Mouse (Mus musculus): Measurements from ENCODE around the gene Btbd9. TPM values are rescaled to one million over a fixed set of nuclear protein-coding genes. Genes with fewer than 3 reads are reported as not detected.

Gene Btbd9
- polyA plus RNA-seq, 1 experiment: 80.3 TPM

- TF ChIP-seq FLI1 (IDR thresholded peaks at IDR 0.05; ENCODE audit: low read length) (no peak), GATA1 (IDR thresholded peaks at IDR 0.05; ENCODE audit: borderline replicate concordance, low read length) (no peak)
Measured at GRCm38 (mm10) chr17:30276477-30276876, 299.8 kb downstream of the Btbd9 start.

GRCm38 (mm10) chr17:30272769-30273168 is 303.5 kb downstream of the Btbd9 start:
- H3K4me1 ChIP-seq: peaks cover 15% of the 10 kb centered on the region
- no peaks in the 10 kb centered on the region for H3K9me3 ChIP-seq
- TF ChIP-seq GATA1 (IDR thresholded peaks at IDR 0.05; ENCODE audit: borderline replicate concordance, low read length) (no peak), FLI1 (IDR thresholded peaks at IDR 0.05; ENCODE audit: low read length) (no peak)
- no peak overlapping the region for H3K4me3 ChIP-seq (replicated peaks)
- no peaks in the 10 kb centered on the region for H3K27me3 ChIP-seq (replicated peaks)
- H3K36me3 ChIP-seq (replicated peaks; ENCODE audit: low read length): peaks cover 34% of the 10 kb centered on the region

More at GRCm38 (mm10) chr17:30276477-30276876, 299.8 kb downstream of the Btbd9 start:
- Histone ChIP-seq H3K27me3 (replicated peaks) (no peaks in the 10 kb centered on the region), H3K36me3 (replicated peaks; ENCODE audit: low read length) (peaks cover 28% of the 10 kb centered on the region), H3K4me3 (replicated peaks) (peak overlapping the region; percentile 20), H3K4me1 (peaks cover 37% of the 10 kb centered on the region), H3K9me3 (no peaks in the 10 kb centered on the region)

GRCm38 (mm10) chr17:30269136-30270063 is 306.9 kb downstream of the Btbd9 start:
- H3K4me1 ChIP-seq: peaks cover 33% of the 10 kb centered on the region
- no peaks in the 10 kb centered on the region for H3K27me3 ChIP-seq (replicated peaks)
- peaks cover 3% of the 10 kb centered on the region; the same call in 1 of the 2 replicates for H3K9me3 ChIP-seq
- no peak overlapping the region for H3K4me3 ChIP-seq (replicated peaks)
- TF ChIP-seq FLI1 (IDR thresholded peaks at IDR 0.05; ENCODE audit: low read length) (no peak), GATA1 (IDR thresholded peaks at IDR 0.05; ENCODE audit: borderline replicate concordance, low read length) (no peak)
- peaks cover 39% of the 10 kb centered on the region for H3K36me3 ChIP-seq (replicated peaks; ENCODE audit: low read length)

GRCm38 (mm10) chr17:30268456-30268855 is 307.8 kb downstream of the Btbd9 start:
- Histone ChIP-seq H3K36me3 (replicated peaks; ENCODE audit: low read length) (peaks cover 32% of the 10 kb centered on the region), H3K27me3 (replicated peaks) (no peaks in the 10 kb centered on the region), H3K9me3 (peaks cover 3% of the 10 kb centered on the region; the same call in 1 of the 2 replicates), H3K4me3 (replicated peaks) (no peak overlapping the region), H3K4me1 (peaks cover 34% of the 10 kb centered on the region)
- TF ChIP-seq GATA1 (IDR thresholded peaks at IDR 0.05; ENCODE audit: borderline replicate concordance, low read length) (no peak), FLI1 (IDR thresholded peaks at IDR 0.05; ENCODE audit: low read length) (no peak)

- H3K36me3 ChIP-seq (replicated peaks; ENCODE audit: low read length): peaks cover 24% of the 10 kb centered on the region
- TF ChIP-seq FLI1 (IDR thresholded peaks at IDR 0.05; ENCODE audit: low read length) (no peak), GATA1 (IDR thresholded peaks at IDR 0.05; ENCODE audit: borderline replicate concordance, low read length) (no peak)
- peaks cover 34% of the 10 kb centered on the region for H3K4me1 ChIP-seq
- no peak overlapping the region for H3K4me3 ChIP-seq (replicated peaks)
- H3K27me3 ChIP-seq (replicated peaks): no peaks in the 10 kb centered on the region
- H3K9me3 ChIP-seq: peaks cover 3% of the 10 kb centered on the region; the same call in 1 of the 2 replicates
Measured at GRCm38 (mm10) chr17:30267432-30267973, 308.8 kb downstream of the Btbd9 start.

- H3K4me1 ChIP-seq: peaks cover 55% of the 10 kb centered on the region
- no peak for TF ChIP-seq FLI1 (IDR thresholded peaks at IDR 0.05; ENCODE audit: low read length)
- H3K9me3 ChIP-seq: peaks cover 3% of the 10 kb centered on the region; the same call in 1 of the 2 replicates
- H3K27me3 ChIP-seq (replicated peaks): no peaks in the 10 kb centered on the region
- peaks cover 16% of the 10 kb centered on the region for H3K36me3 ChIP-seq (replicated peaks; ENCODE audit: low read length)
- no peak overlapping the region for H3K4me3 ChIP-seq (replicated peaks)
Measured at GRCm38 (mm10) chr17:30263535-30263934, 312.8 kb downstream of the Btbd9 start.

GRCm38 (mm10) chr17:30262943-30263342 is 313.3 kb downstream of the Btbd9 start:
- peaks cover 55% of the 10 kb centered on the region for H3K4me1 ChIP-seq
- peaks cover 19% of the 10 kb centered on the region for H3K36me3 ChIP-seq (replicated peaks; ENCODE audit: low read length)
- H3K27me3 ChIP-seq (replicated peaks): no peaks in the 10 kb centered on the region
- peaks cover 3% of the 10 kb centered on the region; the same call in 1 of the 2 replicates for H3K9me3 ChIP-seq
- no peak overlapping the region for H3K4me3 ChIP-seq (replicated peaks)
- TF ChIP-seq GATA1 (IDR thresholded peaks at IDR 0.05; ENCODE audit: borderline replicate concordance, low read length): no peak
- no peak for TF ChIP-seq FLI1 (IDR thresholded peaks at IDR 0.05; ENCODE audit: low read length)

GRCm38 (mm10) chr17:30262440-30262839 is 313.8 kb downstream of the Btbd9 start:
- Histone ChIP-seq H3K4me1 (peaks cover 53% of the 10 kb centered on the region), H3K36me3 (replicated peaks; ENCODE audit: low read length) (peaks cover 19% of the 10 kb centered on the region), H3K4me3 (replicated peaks) (no peak overlapping the region), H3K27me3 (replicated peaks) (no peaks in the 10 kb centered on the region), H3K9me3 (peaks cover 3% of the 10 kb centered on the region; the same call in 1 of the 2 replicates)
- no peak for TF ChIP-seq FLI1 (IDR thresholded peaks at IDR 0.05; ENCODE audit: low read length)
- no peak for TF ChIP-seq GATA1 (IDR thresholded peaks at IDR 0.05; ENCODE audit: borderline replicate concordance, low read length)

- Histone ChIP-seq H3K9me3 (peaks cover 3% of the 10 kb centered on the region; the same call in 1 of the 2 replicates), H3K4me3 (replicated peaks) (no peak overlapping the region), H3K36me3 (replicated peaks; ENCODE audit: low read length) (peaks cover 14% of the 10 kb centered on the region), H3K4me1 (peaks cover 51% of the 10 kb centered on the region), H3K27me3 (replicated peaks) (no peaks in the 10 kb centered on the region)
- TF ChIP-seq GATA1 (IDR thresholded peaks at IDR 0.05; ENCODE audit: borderline replicate concordance, low read length): no peak
- TF ChIP-seq FLI1 (IDR thresholded peaks at IDR 0.05; ENCODE audit: low read length): no peak
Measured at GRCm38 (mm10) chr17:30261983-30262340, 314.3 kb downstream of the Btbd9 start.

Measured in megakaryocyte, embryonic 14.5 days (primary cell).